Mouse (Mus musculus) testis, adult 2 months (tissue): ENCODE measurements at regions not wholly inside any gene's neighbourhood (a gene's known extent, or its start where the extent isn't known, plus 50 kb on each side); places are given as distances from the start of the nearest gene placed in this dataset.

Experiments
- CTCF ChIP-seq: fragments of 200-500 bp; IDR thresholded peaks from 2 replicates; pipeline ENCODE4 v1.5.1; 2012; ENCODE audit warnings: low read depth, mild to moderate bottlenecking, inconsistent platforms, low read length, moderate library complexity; ENCODE audit not compliant: control insufficient read depth, insufficient read depth, insufficient replicate concordance
- POLR2A ChIP-seq: fragments of 200-500 bp; IDR thresholded peaks from 2 replicates; pipeline ENCODE4 v1.6.1; 2012; ENCODE audit warnings: low read depth, mild to moderate bottlenecking, inconsistent platforms, low read length, moderate library complexity; ENCODE audit not compliant: control insufficient read depth

GRCm38 (mm10) chr8:31031721-31032591, 2396.6 kb upstream of the 5930422O12Rik start:
- TF ChIP-seq CTCF = peak; percentile 95
- no peak for TF ChIP-seq POLR2A
